Mouse (Mus musculus) brain, embryonic 14.5 days (tissue): ENCODE measurements around the gene Fam19a4.

Experiments
- CTCF ChIP-seq: fragments of 200-500 bp; IDR thresholded peaks from 2 replicates; pipeline ENCODE4 v1.5.1; 2012; ENCODE audit warnings: inconsistent platforms, mild to moderate bottlenecking, moderate library complexity, borderline replicate concordance; ENCODE audit not compliant: insufficient read depth, insufficient read length; ENCODE audit errors: extremely low read depth
- POLR2A ChIP-seq: fragments of 200-500 bp; IDR thresholded peaks from 2 replicates; pipeline ENCODE4 v1.6.1; 2012; ENCODE audit warnings: mild to moderate bottlenecking, inconsistent platforms, borderline replicate concordance; ENCODE audit not compliant: poor library complexity, insufficient read depth, insufficient read length, severe bottlenecking; ENCODE audit errors: extremely low read depth

DNA sequence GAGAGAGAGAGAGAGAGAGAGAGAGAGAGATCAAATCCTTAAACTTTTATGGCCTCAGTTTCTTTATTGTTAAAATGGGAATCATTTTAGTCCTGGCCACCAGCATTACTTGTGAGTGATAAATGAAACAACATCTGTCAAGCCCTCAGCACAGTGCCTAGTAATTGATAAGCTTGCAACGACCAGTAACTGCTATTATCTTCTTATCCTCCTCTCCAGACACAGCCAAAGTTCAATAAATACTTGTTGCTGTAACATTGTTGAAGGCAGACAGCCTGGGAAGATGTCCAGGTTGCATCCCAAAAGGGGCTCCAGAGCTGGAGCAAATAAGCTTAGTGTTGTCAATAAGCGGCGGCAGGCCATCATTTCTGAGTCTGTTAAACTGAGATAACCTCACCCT, 257.2 kb downstream of the Fam19a4 start:
- no peak for TF ChIP-seq CTCF
- TF ChIP-seq POLR2A = no peak
